Mouse (Mus musculus): ENCODE data around the gene Gm13306. TPM values are rescaled to one million over a fixed set of nuclear protein-coding genes. Genes with fewer than 3 reads are reported as not detected.
"Not testable (repeated sequence)": the region's sequence is repeated elsewhere in the genome, so short reads cannot be mapped to it uniquely, and the experiment has no call there.

Gene Gm13306
- polyA plus RNA-seq (2015; fragmentation: Nextera tagmentation; extraction: Ambion mirVana): 0.37 TPM in 1 of 2 replicates, not detected in the other

DNA sequence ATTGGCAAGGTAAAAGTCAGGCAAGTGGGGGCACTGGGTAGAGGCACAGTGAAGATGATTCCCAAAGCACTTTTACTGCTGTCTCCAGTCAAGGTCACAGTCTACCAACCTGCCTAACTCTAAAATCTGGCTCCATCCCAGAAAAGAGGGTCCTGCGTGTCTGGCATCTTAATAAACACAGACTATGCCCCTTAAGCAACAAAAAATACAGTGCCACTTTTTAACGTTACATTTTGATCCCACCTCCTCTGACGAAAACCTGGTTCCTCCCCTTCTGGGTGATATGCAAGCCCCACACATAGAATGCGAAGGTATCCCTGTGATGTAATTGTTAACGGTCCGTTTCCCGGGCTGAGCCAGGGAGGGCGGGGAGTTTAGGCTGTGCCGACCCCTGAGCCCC is at the start of gene Gm13306:
Gene Gm13306 (plus strand): TSS at position 301 of the 400 bp plus-strand sequence.
- H3K27ac ChIP-seq (ENCODE audit: low read length); H3K27me3 ChIP-seq (ENCODE audit: control insufficient read depth, insufficient read depth, low read length); H3K4me3 ChIP-seq (replicated peaks; ENCODE audit: low read length); H3K4me2 ChIP-seq (ENCODE audit: low read depth, low read length); ATAC-seq (ENCODE audit: insufficient read depth, low FRiP score); H3K9me3 ChIP-seq (replicated peaks; ENCODE audit: control insufficient read depth, low read length); H3K4me1 ChIP-seq (ENCODE audit: control insufficient read depth, insufficient read depth, low read length); H3K36me3 ChIP-seq (ENCODE audit: control insufficient read depth, insufficient read depth, low read length); H3K9ac ChIP-seq (ENCODE audit: low read length): not testable (repeated sequence)
- WGBS: no CpG with 5 or more reads among the region's 9 CpGs

DNA sequence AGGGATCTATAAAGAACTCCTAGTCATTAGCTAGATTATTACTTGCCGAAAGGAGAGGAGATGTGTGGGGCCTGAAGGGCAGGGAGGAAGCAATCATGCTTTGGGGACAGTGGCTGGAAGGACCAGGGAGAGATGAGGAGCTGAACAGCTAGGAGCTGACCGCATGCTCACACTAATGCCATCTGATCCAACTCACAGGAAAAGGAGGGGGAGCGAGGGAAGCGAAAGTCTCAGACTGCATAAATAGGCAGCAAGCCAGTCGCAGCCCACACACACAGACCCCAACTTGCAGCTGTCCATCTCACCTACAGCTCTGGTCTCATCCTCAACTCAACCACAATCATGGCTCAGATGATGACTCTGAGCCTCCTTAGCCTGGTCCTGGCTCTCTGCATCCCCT is 38.7 kb upstream of the Gm13306 start, which contains the start of gene Gm13304:
Gene Gm13304 (plus strand): TSS at position 301 of the 400 bp plus-strand sequence.
- H3K4me1 ChIP-seq (ENCODE audit: control insufficient read depth, insufficient read depth, low read length); H3K9me3 ChIP-seq (replicated peaks; ENCODE audit: control insufficient read depth, low read length); H3K9ac ChIP-seq (ENCODE audit: low read length); H3K4me2 ChIP-seq (ENCODE audit: low read depth, low read length); ATAC-seq (ENCODE audit: insufficient read depth, low FRiP score); H3K36me3 ChIP-seq (ENCODE audit: control insufficient read depth, insufficient read depth, low read length); H3K4me3 ChIP-seq (replicated peaks; ENCODE audit: low read length); H3K27me3 ChIP-seq (ENCODE audit: control insufficient read depth, insufficient read depth, low read length); H3K27ac ChIP-seq (ENCODE audit: low read length): not testable (repeated sequence)
- WGBS: no CpG with 5 or more reads among the region's 5 CpGs

DNA sequence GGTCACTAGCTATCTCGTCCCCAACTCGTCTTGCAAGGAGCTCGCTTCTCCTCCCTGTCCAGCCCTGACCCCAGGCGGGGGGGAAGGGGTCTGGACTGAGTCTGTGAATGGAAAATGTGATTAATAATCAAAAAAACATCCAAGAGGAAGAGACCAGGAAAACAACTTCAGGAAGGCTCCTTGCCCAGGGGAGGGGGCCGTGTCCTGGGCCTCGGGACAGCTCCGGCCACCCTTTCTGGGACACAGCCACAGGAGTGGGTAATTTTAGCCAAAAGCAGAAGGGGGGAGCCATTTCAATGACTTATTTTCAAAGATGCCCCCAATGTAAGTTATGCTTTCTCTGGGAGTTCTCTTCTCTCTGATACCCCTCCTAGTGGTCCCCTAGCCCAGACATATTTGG is 15.3 kb downstream of the Gm13306 start, which contains the start of gene Gm13305:
Gene Gm13305 (minus strand): TSS at position 101 of the 400 bp plus-strand sequence.
- H3K4me2 ChIP-seq (ENCODE audit: low read depth, low read length); H3K27ac ChIP-seq (ENCODE audit: low read length); H3K9me3 ChIP-seq (replicated peaks; ENCODE audit: control insufficient read depth, low read length); H3K4me1 ChIP-seq (ENCODE audit: control insufficient read depth, insufficient read depth, low read length); H3K27me3 ChIP-seq (ENCODE audit: control insufficient read depth, insufficient read depth, low read length); H3K9ac ChIP-seq (ENCODE audit: low read length); ATAC-seq (ENCODE audit: insufficient read depth, low FRiP score); H3K36me3 ChIP-seq (ENCODE audit: control insufficient read depth, insufficient read depth, low read length); H3K4me3 ChIP-seq (replicated peaks; ENCODE audit: low read length): not testable (repeated sequence)
- WGBS: no CpG with 5 or more reads among the region's 7 CpGs

DNA sequence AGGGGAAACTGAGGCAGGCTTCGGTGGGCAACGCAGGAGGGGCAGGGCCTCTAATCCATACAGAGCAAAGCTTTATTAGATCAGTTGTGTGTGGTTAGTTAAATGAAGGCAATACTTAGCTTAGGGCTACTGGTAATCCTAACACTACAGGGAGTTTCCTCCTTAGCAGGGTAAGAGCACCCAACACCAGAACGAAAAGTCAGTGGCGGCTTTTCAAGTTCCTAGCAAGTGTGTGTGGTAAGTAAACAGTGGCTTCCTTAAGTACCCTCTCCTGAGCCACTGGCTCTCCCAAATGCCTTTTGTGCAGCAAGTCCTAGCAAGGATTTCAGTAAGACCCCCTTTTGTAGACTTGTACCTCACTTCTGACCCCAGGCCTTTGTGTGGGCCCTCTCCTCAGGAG is 25.0 kb downstream of the Gm13306 start:
- not testable (repeated sequence) for H3K27ac ChIP-seq (ENCODE audit: low read length); H3K9ac ChIP-seq (ENCODE audit: low read length); H3K4me3 ChIP-seq (replicated peaks; ENCODE audit: low read length); ATAC-seq (ENCODE audit: insufficient read depth, low FRiP score); H3K27me3 ChIP-seq (ENCODE audit: control insufficient read depth, insufficient read depth, low read length); H3K4me2 ChIP-seq (ENCODE audit: low read depth, low read length); H3K9me3 ChIP-seq (replicated peaks; ENCODE audit: control insufficient read depth, low read length); H3K36me3 ChIP-seq (ENCODE audit: control insufficient read depth, insufficient read depth, low read length); H3K4me1 ChIP-seq (ENCODE audit: control insufficient read depth, insufficient read depth, low read length)
- WGBS: no CpG with 5 or more reads among the region's 4 CpGs

DNA sequence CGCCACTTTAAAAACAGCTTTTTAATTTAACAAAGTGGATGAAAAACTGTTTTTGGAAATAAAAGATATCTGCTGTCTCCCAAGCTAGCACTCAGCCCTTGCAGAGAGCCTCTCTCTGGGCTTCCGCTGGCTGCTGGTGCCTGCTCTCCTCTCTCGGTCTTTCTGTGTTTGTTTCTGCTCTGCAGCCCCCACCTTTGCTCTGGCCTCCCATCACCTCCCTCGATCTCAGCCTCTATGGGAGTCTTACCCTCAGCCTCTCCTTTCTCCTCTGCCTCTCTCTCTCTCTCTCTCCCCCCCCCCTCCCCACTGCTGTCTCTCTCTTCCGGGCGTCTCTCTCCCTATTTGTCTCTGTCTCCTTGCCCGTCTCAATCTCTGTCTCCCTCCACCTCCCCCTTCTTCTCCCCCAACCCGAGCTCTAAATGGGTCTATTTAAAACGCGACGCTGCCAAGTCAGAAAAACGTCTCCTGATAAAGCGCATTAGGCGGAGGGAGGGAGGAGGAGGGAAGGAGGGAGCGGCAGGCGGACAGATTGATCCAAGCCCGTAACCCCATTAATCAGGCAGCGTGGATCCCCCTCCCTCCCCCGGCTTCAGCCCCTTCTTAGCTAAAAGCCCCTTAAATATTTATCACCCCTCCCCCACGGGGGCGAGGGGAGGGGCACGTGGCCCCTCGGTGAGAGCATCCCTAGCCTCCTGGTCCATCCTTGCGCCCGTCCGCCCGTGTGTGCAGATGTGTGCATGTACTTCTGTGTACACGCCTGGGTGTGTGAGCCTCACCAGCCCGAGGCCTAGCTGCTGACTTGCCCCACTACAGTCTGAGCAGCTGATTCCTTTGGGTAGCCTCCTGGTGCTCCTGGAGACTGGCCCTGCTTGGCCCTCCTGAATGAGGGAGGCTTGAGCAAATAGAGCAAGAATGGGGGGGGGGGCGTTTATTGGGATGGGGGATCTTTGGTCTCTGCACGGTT is 30.3 kb downstream of the Gm13306 start:
- WGBS: no CpG with 5 or more reads among the region's 31 CpGs
- H3K27me3 ChIP-seq (ENCODE audit: control insufficient read depth, insufficient read depth, low read length); H3K4me2 ChIP-seq (ENCODE audit: low read depth, low read length); ATAC-seq (ENCODE audit: insufficient read depth, low FRiP score); H3K9ac ChIP-seq (ENCODE audit: low read length); H3K4me1 ChIP-seq (ENCODE audit: control insufficient read depth, insufficient read depth, low read length); H3K9me3 ChIP-seq (replicated peaks; ENCODE audit: control insufficient read depth, low read length); H3K4me3 ChIP-seq (replicated peaks; ENCODE audit: low read length); H3K36me3 ChIP-seq (ENCODE audit: control insufficient read depth, insufficient read depth, low read length); H3K27ac ChIP-seq (ENCODE audit: low read length): not testable (repeated sequence)

DNA sequence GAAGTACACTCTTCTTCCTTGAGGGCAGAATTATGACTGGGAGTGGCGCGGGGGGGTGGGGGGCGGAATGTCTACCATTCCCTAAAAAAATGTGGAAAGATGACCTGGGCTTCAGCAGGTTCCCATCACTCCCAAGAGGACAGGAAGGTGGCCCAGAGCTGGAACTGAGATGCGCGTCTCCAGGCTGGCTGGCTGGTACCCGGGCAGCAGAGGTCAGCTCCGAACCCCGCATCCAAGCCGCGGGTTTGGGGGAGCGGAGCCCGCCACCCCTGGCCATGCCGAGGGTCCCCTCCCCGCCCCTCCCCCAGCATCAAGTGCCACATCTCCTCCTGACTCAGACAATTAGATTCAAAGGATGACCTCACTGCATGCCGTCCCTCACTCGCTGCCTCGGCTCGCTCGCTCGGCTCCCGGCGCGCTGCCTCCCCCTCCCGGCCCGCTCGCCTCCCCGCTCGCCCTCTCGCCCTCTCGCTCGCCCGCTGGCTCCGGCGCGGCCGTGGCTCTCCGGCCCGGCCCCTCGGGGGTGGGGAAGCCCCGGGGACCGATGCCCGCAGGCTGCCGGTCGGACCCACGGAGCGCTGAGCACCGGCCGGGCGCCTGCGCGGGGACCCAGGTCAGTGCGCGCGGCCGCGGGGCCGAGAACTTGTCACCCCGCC is 31.2 kb downstream of the Gm13306 start:
- H3K4me1 ChIP-seq (ENCODE audit: control insufficient read depth, insufficient read depth, low read length); H3K9ac ChIP-seq (ENCODE audit: low read length); H3K36me3 ChIP-seq (ENCODE audit: control insufficient read depth, insufficient read depth, low read length); H3K9me3 ChIP-seq (replicated peaks; ENCODE audit: control insufficient read depth, low read length); H3K27ac ChIP-seq (ENCODE audit: low read length); H3K27me3 ChIP-seq (ENCODE audit: control insufficient read depth, insufficient read depth, low read length); H3K4me3 ChIP-seq (replicated peaks; ENCODE audit: low read length); H3K4me2 ChIP-seq (ENCODE audit: low read depth, low read length): not testable (repeated sequence)
- no CpG with 5 or more reads among the region's 58 CpGs for WGBS
- peak; percentile 33; the same call in 1 of the 2 replicates for ATAC-seq (ENCODE audit: insufficient read depth, low FRiP score)

DNA sequence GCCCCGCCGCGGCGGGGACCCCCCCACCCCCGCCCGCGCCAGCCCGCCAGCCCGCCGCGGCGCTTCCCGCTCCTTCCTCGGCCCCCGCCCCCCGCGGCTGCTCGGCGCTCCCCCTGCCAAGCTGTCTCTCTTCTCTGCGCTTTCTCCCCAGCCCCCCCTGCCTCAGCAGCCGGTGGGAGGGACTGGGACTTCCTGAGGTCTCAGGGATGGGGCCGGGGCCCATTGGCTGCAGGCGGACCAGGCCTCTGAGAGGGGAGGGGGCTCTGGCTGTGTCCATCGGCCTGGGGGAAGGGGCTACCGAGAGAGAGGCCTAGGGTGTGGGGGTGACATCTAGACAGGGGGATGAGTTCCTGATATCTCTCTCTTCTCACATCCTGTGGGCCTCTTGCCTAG is 31.7 kb downstream of the Gm13306 start:
- not testable (repeated sequence) for H3K4me3 ChIP-seq (replicated peaks; ENCODE audit: low read length); ATAC-seq (ENCODE audit: insufficient read depth, low FRiP score); H3K4me2 ChIP-seq (ENCODE audit: low read depth, low read length); H3K27ac ChIP-seq (ENCODE audit: low read length); H3K9ac ChIP-seq (ENCODE audit: low read length); H3K27me3 ChIP-seq (ENCODE audit: control insufficient read depth, insufficient read depth, low read length); H3K4me1 ChIP-seq (ENCODE audit: control insufficient read depth, insufficient read depth, low read length); H3K36me3 ChIP-seq (ENCODE audit: control insufficient read depth, insufficient read depth, low read length); H3K9me3 ChIP-seq (replicated peaks; ENCODE audit: control insufficient read depth, low read length)
- no CpG with 5 or more reads among the region's 25 CpGs for WGBS
